Mouse (Mus musculus) C2C12 (cell line): Measurements from ENCODE around the gene Dapp1.

Experiments used
- CEBPB ChIP-seq: IDR thresholded peaks from one replicate; pipeline ENCODE4 v1.6.1; 2011; ENCODE audit warnings: low read depth, mild to moderate bottlenecking, control low read depth, moderate library complexity
- CTCF ChIP-seq: IDR thresholded peaks from one replicate; pipeline ENCODE4 v1.5.1; 2011; ENCODE audit not compliant: control insufficient read depth, insufficient read depth, insufficient read length
- MYOD1 ChIP-seq: IDR thresholded peaks from one replicate; pipeline ENCODE4 v1.6.1; 2011; ENCODE audit warnings: low read depth; ENCODE audit not compliant: control insufficient read depth, insufficient read length
- MYOG ChIP-seq: IDR thresholded peaks from one replicate; pipeline ENCODE4 v1.6.1; 2011; ENCODE audit not compliant: control insufficient read depth, insufficient read length; ENCODE audit errors: extremely low read depth

GRCm38 (mm10) chr3:137974306-137974705 lies 7.0 kb downstream of the Dapp1 start:
- TF ChIP-seq CTCF (no peak), MYOG (no peak), CEBPB (no peak), MYOD1 (no peak)
